Mouse (Mus musculus) liver, embryonic 14.5 days (tissue): Measurements from ENCODE around the gene Spatc1l. TPM values are rescaled to one million over a fixed set of nuclear protein-coding genes. Genes with fewer than 3 reads are reported as not detected.

ENCODE experiments used
- ATAC-seq: fragments of 200-750 bp; cut with Nextera tagmentation; 2 replicates; pipeline ENCODE4 v1.8.0; 2017; ENCODE audit warnings: moderate number of reproducible peaks, mild to moderate bottlenecking, moderate library complexity; ENCODE audit not compliant: insufficient read depth
- DNase-seq, 3 experiments: peaks; one replicate each; pipeline ENCODE4 v3.0.0-alpha.2; 2012 to 2013; ENCODE audit warnings: low read depth in 3 of 3, low spot score in 3 of 3
- H3K27ac ChIP-seq: fragments of 300-500 bp; sonication (generic); 2 replicates; pipeline ENCODE4 v1.5.1; 2014; ENCODE audit warnings: moderate library complexity, mild to moderate bottlenecking, control low read depth, inconsistent platforms
- H3K27me3 ChIP-seq: fragments of 300-500 bp; sonication (generic); 2 replicates; pipeline ENCODE4 v1.6.1; 2014; ENCODE audit warnings: mild to moderate bottlenecking, low read length, moderate library complexity; ENCODE audit not compliant: control insufficient read depth, insufficient read depth
- H3K36me3 ChIP-seq: fragments of 300-500 bp; sonication (generic); replicated peaks from 2 replicates; pipeline ENCODE4 v1.6.1; 2014; ENCODE audit warnings: low read depth; ENCODE audit not compliant: control insufficient read depth, insufficient read depth
- H3K4me1 ChIP-seq, 2 experiments: fragments of 200-500 bp in 1 of 2; fragments of 300-500 bp in 1 of 2; sonication (generic) in 1 of 2; replicated peaks; 2 replicates each; pipeline ENCODE4 v1.6.1; 2012 to 2014; ENCODE audit warnings: antibody characterized with exemption in 1 of 2, inconsistent platforms in 1 of 2, low read length in 1 of 2; ENCODE audit not compliant: control insufficient read depth in 2 of 2, insufficient read depth in 2 of 2
- H3K4me2 ChIP-seq: fragments of 300-500 bp; sonication (generic); 2 replicates; pipeline ENCODE4 v1.6.1; 2014; ENCODE audit warnings: low read depth, mild to moderate bottlenecking, control low read depth, moderate library complexity
- H3K4me3 ChIP-seq, 2 experiments: fragments of 200-500 bp in 1 of 2; fragments of 300-500 bp in 1 of 2; sonication (generic) in 1 of 2; 2 replicates each; pipeline ENCODE4 v1.5.1; 2012 to 2014; ENCODE audit warnings: low read depth in 2 of 2, low read length in 2 of 2, mild to moderate bottlenecking in 2 of 2, control low read depth in 1 of 2, inconsistent platforms in 1 of 2, moderate library complexity in 1 of 2; ENCODE audit not compliant: insufficient read depth in 1 of 2
- H3K9ac ChIP-seq: fragments of 300-500 bp; sonication (generic); replicated peaks from 2 replicates; pipeline ENCODE4 v1.6.1; 2014; ENCODE audit warnings: mild to moderate bottlenecking, control low read depth, moderate library complexity
- H3K9me3 ChIP-seq: fragments of 300-500 bp; sonication (generic); 2 replicates; pipeline ENCODE4 v1.6.1; 2016; ENCODE audit warnings: low read length, mixed read lengths; ENCODE audit not compliant: control insufficient read depth
- CTCF ChIP-seq: IDR thresholded peaks from 2 replicates; pipeline ENCODE4 v1.5.1; 2016; ENCODE audit warnings: antibody characterized with exemption, low read depth, control low read depth
- EP300 ChIP-seq: IDR thresholded peaks from 2 replicates; pipeline ENCODE4 v1.6.1; 2016; ENCODE audit warnings: antibody characterized with exemption, low read depth
- WGBS: fragments of 180-500 bp; shearing (Covaris S2); extraction: QIAGEN DNeasy Blood & Tissue Kit; methylation state at CpG from one replicate; pipeline ENCODE4 v1.1.7; 2014; ENCODE audit not compliant: insufficient replicate concordance; 5-methylcytosine and 5-hydroxymethylcytosine counted together
- polyA plus RNA-seq, 2 experiments: library from polyadenylated mRNA; depleted of rRNA in 1 of 2; stranded (reverse) in 1 of 2; unstranded in 1 of 2; fragments of >200 nt; fragmentation: Nextera tagmentation in 1 of 2; extraction: Ambion mirVana in 1 of 2; gene quantifications; 2 replicates each; pipeline versions ENCODE4 v1.2.1 to v1.2.3; 2012 to 2014

The Spatc1l gene
- polyA plus RNA-seq, 2 experiments = not detected

DNA sequence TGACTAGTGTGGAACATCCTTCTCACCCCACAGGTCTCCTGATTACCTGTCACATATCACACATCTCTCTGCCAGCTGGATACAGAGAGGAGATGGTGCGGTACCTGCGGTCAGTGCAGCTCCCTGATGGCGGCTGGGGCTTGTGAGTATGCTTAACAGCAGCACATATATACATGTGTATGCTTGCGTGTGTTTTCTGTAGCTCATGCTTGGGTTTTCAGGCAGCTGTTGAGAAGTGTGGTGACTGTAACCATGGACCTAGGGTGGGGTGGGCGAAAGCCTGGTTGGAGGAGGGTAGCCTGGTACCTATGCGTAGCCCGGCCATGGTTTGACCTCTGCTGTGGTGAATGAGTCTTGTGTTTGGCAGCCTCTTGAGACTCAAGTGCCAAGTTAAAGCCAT is 26.5 kb upstream of the Spatc1l start:
- Histone ChIP-seq H3K27ac (no peak overlapping the region), H3K9me3 (no peaks in the 10 kb centered on the region), H3K36me3 (peaks cover 12% of the 10 kb centered on the region), H3K9ac (no peak overlapping the region), H3K4me3 (no peak overlapping the region), H3K4me2 (no peak overlapping the region), H3K27me3 (no peaks in the 10 kb centered on the region), H3K4me1 (peaks cover 0 to 5% of the 10 kb centered on the region in 2 experiments; a peak in 3 of 4 replicates)
- WGBS = 82% methylated on average over 7 of the region's 7 CpGs
- TF ChIP-seq CTCF = no peak
- TF ChIP-seq EP300 = no peak
- no peak for ATAC-seq
- DNase-seq = no peak

DNA sequence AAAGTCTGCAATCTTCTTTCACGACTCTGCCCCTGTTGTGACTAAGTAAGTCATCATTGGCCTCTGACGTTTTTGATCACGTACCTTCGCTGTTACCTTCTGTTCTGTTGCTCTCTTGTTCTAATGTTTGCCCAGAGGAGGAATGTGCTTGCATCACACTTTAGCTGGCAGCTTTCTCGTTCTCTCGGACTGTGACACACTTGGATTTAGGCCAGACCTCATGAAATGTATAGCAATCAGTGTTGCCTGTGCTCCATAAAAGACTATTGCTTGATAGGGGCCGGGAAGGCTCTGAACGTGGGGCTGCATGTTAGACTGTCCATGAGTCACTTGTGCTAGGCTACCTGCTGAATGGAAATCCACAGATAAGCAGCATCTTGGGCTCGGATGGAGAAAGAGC is 24.5 kb upstream of the Spatc1l start:
- no peak overlapping the region for H3K4me3 ChIP-seq
- 67% methylated on average over 9 of the region's 9 CpGs for WGBS
- H3K27me3 ChIP-seq = no peaks in the 10 kb centered on the region
- H3K27ac ChIP-seq = no peak overlapping the region
- H3K4me1 ChIP-seq = no peaks in the 10 kb centered on the region
- no peak overlapping the region for H3K4me2 ChIP-seq
- no peak for TF ChIP-seq CTCF
- no peak for TF ChIP-seq EP300
- DNase-seq (no peak), ATAC-seq (no peak)
- H3K36me3 ChIP-seq = peaks cover 15% of the 10 kb centered on the region
- H3K9me3 ChIP-seq = no peaks in the 10 kb centered on the region
- no peak overlapping the region for H3K9ac ChIP-seq

DNA sequence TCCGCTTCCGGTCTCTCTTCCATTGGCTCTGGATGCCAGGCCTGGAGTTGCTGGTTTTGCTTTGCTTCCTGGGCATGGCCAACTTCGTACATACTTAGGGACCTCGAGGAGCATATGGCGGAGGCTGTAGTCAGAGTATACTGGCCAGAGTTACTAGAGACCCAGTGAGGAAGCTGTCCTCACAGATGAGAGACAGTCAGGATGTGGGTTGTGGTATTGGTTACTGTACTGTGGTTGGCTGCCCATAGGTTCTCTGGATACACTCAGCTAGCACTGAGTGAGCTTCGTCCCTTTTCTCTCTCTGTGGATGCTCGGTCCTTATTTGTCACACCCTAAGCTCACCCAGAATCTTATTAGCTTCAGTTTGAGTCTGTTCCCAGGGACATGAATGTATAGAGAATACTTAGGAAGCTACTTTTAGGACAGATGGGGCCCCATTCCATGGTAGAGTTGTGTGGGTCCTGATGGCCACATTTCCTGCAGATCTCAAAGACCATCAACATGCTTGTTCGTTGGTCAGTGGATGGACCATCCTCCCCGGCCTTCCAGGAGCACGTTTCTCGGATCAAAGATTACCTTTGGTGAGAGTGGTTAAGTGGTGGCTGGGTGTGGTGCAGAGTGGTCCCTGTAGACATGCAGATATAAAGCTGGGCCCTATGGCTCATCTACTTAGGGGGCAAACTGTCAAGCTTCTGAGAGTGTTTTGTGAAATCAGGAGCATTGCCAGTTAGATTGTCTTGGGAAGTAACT is 20.6 kb upstream of the Spatc1l start:
- H3K9me3 ChIP-seq = no peaks in the 10 kb centered on the region
- H3K27me3 ChIP-seq = no peaks in the 10 kb centered on the region
- no peak overlapping the region for H3K27ac ChIP-seq
- no peak overlapping the region for H3K4me2 ChIP-seq
- no peaks in the 10 kb centered on the region for H3K4me1 ChIP-seq
- H3K4me3 ChIP-seq = no peak overlapping the region
- TF ChIP-seq CTCF (no peak), EP300 (no peak)
- WGBS = 50% methylated on average over 11 of the region's 11 CpGs
- ATAC-seq (no peak), DNase-seq (no peak)
- H3K36me3 ChIP-seq = peaks cover 11% of the 10 kb centered on the region
- no peak overlapping the region for H3K9ac ChIP-seq

DNA sequence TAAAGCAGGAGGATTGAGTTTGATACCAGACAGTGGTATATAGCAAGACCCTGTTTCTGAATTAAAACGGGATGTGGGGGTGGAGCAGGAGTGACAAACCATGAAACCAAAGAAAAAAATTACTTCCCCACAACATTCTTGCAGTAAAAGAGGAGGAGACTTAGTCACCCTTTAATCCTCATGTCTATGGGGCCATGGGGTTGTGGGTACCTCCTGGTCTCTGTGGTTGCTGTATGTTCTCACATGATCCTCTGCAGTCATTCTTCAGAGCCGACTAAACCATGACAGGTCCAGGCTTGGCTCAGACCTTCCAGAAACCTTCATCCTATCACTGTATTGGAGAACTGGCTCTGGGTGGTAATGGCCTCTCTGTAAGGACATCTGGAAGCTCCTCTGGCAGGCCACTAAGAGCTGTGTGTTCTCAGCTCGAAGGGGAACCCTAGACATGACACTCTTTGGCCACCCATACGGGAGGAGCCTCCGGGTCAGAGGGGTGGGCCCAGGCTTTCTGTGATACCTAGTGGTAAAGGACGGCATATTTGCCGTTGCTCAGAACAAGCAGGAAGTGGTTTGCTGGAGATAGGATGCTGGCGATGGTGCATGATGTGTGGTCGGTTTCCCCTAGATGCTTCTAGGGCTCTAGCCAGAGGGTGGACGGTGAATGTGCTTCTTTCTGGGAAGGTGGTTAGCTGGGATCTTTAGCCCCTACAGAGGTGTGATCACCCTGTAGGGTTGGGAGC is 19.3 kb upstream of the Spatc1l start:
- Histone ChIP-seq H3K4me3 (no peak overlapping the region), H3K4me2 (no peak overlapping the region), H3K36me3 (peaks cover 12% of the 10 kb centered on the region), H3K4me1 (no peaks in the 10 kb centered on the region), H3K9ac (no peak overlapping the region), H3K27ac (no peak overlapping the region), H3K27me3 (no peaks in the 10 kb centered on the region), H3K9me3 (no peaks in the 10 kb centered on the region)
- 33% methylated on average over 10 of the region's 10 CpGs for WGBS
- no peak for ATAC-seq
- TF ChIP-seq CTCF (no peak), EP300 (no peak)
- no peak for DNase-seq

DNA sequence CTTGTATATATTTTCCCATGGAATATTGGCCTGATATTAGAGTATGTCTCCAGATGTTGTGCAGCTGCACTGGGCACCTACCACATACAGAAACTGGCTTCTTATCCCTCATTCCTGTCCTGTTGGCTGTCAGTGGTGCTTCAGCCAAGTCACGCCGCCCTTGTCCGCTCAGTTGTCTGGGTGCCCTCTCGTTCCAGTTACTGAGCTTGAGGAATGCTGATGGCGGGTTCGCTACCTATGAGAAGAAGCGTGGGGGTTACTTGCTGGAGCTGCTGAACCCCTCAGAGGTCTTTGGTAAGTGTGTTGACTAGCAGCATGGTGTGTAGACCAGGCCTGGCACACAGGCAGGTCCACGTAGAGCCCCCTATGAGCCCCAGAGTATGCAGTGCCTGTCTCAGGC is 15.5 kb upstream of the Spatc1l start:
- no peak overlapping the region for H3K4me3 ChIP-seq
- DNase-seq = no peak
- no peak overlapping the region for H3K9ac ChIP-seq
- H3K27ac ChIP-seq = no peak overlapping the region
- ATAC-seq = no peak
- 84% methylated on average over 8 of the region's 8 CpGs for WGBS
- no peaks in the 10 kb centered on the region for H3K27me3 ChIP-seq
- peaks cover 13% of the 10 kb centered on the region for H3K36me3 ChIP-seq
- H3K9me3 ChIP-seq = no peaks in the 10 kb centered on the region
- no peak for TF ChIP-seq CTCF
- no peak for TF ChIP-seq EP300
- H3K4me1 ChIP-seq = no peaks in the 10 kb centered on the region
- H3K4me2 ChIP-seq = no peak overlapping the region
